Mouse (Mus musculus) embryonic fibroblast, embryonic 13.5 days (primary cell): ENCODE results near the gene Zfp472.

ENCODE experiments used
- CTCF ChIP-seq: IDR thresholded peaks from 2 replicates; pipeline ENCODE4 v1.5.1; 2011; ENCODE audit warnings: mild to moderate bottlenecking, control low read depth, low read length, moderate library complexity, borderline replicate concordance; ENCODE audit not compliant: insufficient read depth
- POLR2A ChIP-seq: IDR thresholded peaks from 2 replicates; pipeline ENCODE4 v1.6.1; 2011; ENCODE audit warnings: low read depth, mild to moderate bottlenecking, control low read depth, low read length, moderate library complexity

- no peak for TF ChIP-seq POLR2A
- no peak for TF ChIP-seq CTCF
These were observed 15.7 kb downstream of the Zfp472 start for GRCm38 (mm10) chr17:32981361-32981760.
